Mouse (Mus musculus): Measurements from ENCODE around the gene Gm28372. TPM values are rescaled to one million over a fixed set of nuclear protein-coding genes. Genes with fewer than 3 reads are reported as not detected.

Gene Gm28372
- polyA plus RNA-seq (2017; shearing (Covaris generic)): not detected

DNA sequence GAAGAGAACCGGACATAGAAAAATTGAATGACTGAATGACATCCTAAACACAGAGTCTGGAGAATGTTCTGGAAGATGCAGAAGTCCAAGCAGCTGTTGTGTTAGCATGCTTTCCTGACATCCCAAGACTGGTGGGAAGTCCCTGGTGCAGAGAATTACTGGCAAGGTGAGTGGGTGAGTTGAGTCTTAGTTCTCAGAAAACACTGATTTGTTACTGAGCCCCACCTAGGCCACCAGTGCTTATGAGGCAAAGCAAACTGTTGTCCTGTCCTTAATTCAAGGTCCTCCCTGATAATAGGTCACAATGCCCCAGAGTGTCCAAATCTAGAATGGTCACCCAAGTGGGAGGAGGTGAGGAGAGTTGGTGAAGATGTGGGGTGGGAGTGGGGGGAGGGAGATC is at the start of gene Gm28372, which contains the start of gene 1700020A23Rik:
Gm28372 (plus strand) TSS at position 301 of the 400 bp plus-strand sequence.
1700020A23Rik (plus strand) TSS at position 321 of the 400 bp plus-strand sequence.

DNA sequence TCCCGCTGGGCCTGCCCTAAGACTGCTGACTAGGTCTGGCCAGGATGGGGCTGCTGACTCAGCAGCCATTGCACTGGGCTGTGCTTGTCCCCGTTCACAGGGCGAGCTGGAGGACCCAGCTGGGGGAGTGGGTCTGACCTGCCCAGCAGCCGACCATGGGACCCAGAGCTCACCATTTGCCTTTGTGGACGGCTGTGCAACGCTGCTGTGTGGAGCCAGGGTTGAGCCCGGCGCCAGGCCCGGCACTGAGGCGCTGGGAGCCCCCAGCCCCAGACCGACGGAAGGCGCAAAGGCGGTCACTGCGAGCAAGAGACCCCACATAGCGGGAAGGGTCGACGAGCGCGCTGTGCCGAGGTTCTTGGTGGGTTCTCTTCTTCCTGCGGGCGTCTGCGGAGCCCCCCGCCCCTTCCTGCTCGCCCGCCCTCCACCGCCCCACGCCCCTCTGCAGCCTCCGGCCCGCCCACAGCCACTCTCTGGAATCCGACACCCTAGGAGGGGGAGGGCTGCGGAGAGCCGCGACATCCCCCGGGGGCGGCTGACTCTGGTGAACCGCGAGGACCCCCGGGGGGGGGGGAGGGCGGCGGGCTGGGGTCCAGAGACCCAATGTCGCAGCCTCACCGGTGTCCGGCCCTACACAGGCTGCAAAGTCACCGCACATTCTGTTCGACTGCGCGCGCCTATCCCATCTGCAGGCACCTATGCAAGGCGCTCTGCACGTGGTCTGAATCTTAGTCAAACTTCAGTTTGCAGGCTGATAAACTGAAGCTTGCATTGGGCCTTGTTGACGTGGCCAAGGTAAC is 7.7 kb upstream of the Gm28372 start, which contains the start of gene Cpxm1:
Cpxm1 (minus strand) TSS at position 389 of the 800 bp plus-strand sequence.

GRCm38 (mm10) chr2:130406178-130406577 is 1.1 kb downstream of the Gm28372 start, which contains the start of gene Tmem239:
Gene Tmem239, plus strand, starts transcription at chr2:130406478.

GRCm38 (mm10) chr2:130424126-130424853 is 19.3 kb downstream of the Gm28372 start, which contains the start of the genes Vps16 and Pced1a:
Gene Vps16, plus strand, starts transcription at chr2:130424339.
Gene Pced1a, minus strand, starts transcription at chr2:130424701.

DNA sequence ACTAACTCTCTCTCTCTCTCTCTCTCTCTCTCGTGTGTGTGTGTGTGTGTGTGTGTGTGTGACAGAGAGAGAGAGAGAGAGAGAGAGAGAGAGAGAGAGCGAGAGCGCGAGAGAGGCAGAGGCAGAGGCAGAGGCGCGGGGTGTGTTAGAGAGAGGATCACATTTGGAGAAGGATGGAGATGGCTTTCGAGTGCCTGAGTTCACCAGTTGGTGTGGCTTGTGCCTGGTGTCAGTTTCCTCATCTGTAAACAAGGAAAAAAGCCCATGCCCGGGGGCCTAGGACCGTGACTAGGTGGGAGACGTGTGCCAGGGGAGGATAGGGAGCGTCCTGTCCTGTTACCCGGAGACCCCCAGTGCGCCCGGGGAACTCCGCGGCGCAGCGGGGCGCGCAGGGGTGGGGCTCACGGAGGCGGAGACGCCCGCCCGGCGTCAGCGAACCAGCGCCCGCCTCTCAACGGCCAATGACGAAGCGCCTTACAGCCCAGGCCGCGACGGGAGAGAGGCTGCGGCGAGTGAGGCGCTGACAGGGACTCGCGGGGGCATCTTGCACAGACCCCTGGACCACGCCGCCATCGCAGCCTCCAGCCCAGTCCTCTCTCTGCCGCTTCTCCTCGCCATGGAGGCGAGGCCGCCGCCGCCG is 44.9 kb downstream of the Gm28372 start, which contains the start of gene Ptpra:
Ptpra (plus strand) TSS at position 485 of the 640 bp plus-strand sequence.

Other genes starting within 250 kb of the Gm28372 start
- gene Snrpb, start 225.8 kb upstream of the Gm28372 start, polyA plus RNA-seq (2017; shearing (Covaris generic)): 100 to 1,000 TPM; 397 to 432 TPM
- gene Tmc2, start 210.0 kb upstream of the Gm28372 start, polyA plus RNA-seq (2017; shearing (Covaris generic)): under 1 TPM in 1 of 2 experiments, not detected in 1; 0.34 TPM
- 100 to 1,000 TPM; 218 to 313 TPM for gene Nop56, start 130.8 kb upstream of the Gm28372 start, polyA plus RNA-seq (2017; shearing (Covaris generic))
- gene Idh3b, start 120.7 kb upstream of the Gm28372 start, polyA plus RNA-seq (2017; shearing (Covaris generic)): 100 to 1,000 TPM; 178 to 182 TPM
- under 1 TPM in 1 of 2 experiments, not detected in 1; 0.11 TPM for gene Ebf4, start 110.1 kb upstream of the Gm28372 start, polyA plus RNA-seq (2017; shearing (Covaris generic))
- 1 to 10 TPM in 1 of 2 experiments, under 1 TPM in 1; 0.43 to 3.3 TPM for gene Cpxm1, start 7.7 kb upstream of the Gm28372 start, polyA plus RNA-seq (2017; shearing (Covaris generic))
- gene 1700020A23Rik, start within 50 bp of the Gm28372 start, polyA plus RNA-seq (2017; shearing (Covaris generic)): 1 to 10 TPM in 1 of 2 experiments, under 1 TPM in 1; 0.37 to 1.1 TPM
- not detected for gene Tmem239, start 1.2 kb downstream of the Gm28372 start, polyA plus RNA-seq (2017; shearing (Covaris generic))
- 100 to 1,000 TPM; 223 to 274 TPM for gene Vps16, start 19.1 kb downstream of the Gm28372 start, polyA plus RNA-seq (2017; shearing (Covaris generic))
- 10 to 100 TPM; 14.8 to 18.5 TPM for gene Pced1a, start 19.5 kb downstream of the Gm28372 start, polyA plus RNA-seq (2017; shearing (Covaris generic))
- gene Ptpra, start 45.0 kb downstream of the Gm28372 start, polyA plus RNA-seq (2017; shearing (Covaris generic)): 100 to 1,000 TPM; 169 to 209 TPM
- gene Mrps26, start 158.5 kb downstream of the Gm28372 start, polyA plus RNA-seq (2017; shearing (Covaris generic)): 100 to 1,000 TPM; 108 to 124 TPM
- gene Oxt, start 170.9 kb downstream of the Gm28372 start, polyA plus RNA-seq (2017; shearing (Covaris generic)): 1 to 10 TPM in 1 of 2 experiments, under 1 TPM in 1; 0.61 to 3.0 TPM
- gene Avp, start 177.3 kb downstream of the Gm28372 start, polyA plus RNA-seq (2017; shearing (Covaris generic)): not detected
- 10 to 100 TPM; 14.5 to 19.7 TPM for gene Fastkd5, start 224.8 kb downstream of the Gm28372 start, polyA plus RNA-seq (2017; shearing (Covaris generic))
- 10 to 100 TPM in 1 of 2 experiments, 1 to 10 TPM in 1; 9.7 to 16.8 TPM for gene Ubox5, start 224.8 kb downstream of the Gm28372 start, polyA plus RNA-seq (2017; shearing (Covaris generic))
- 1 to 10 TPM in 1 of 2 experiments, under 1 TPM in 1; 0.66 to 1.9 TPM for gene Lzts3, start 237.6 kb downstream of the Gm28372 start, polyA plus RNA-seq (2017; shearing (Covaris generic))